Mouse (Mus musculus) heart, adult 2 months (tissue): ENCODE results near the gene Smad6.

Source experiments
- CTCF ChIP-seq: fragments of 200-600 bp; IDR thresholded peaks from 2 replicates; pipeline ENCODE4 v1.8.1; 2022; ENCODE audit warnings: antibody characterized with exemption, mild to moderate bottlenecking, moderate library complexity
- POLR2A ChIP-seq: fragments of 200-500 bp; IDR thresholded peaks from 2 replicates; pipeline ENCODE4 v1.6.1; 2011; ENCODE audit warnings: mild to moderate bottlenecking, low read depth, low read length, control low read depth; ENCODE audit not compliant: insufficient read depth

GRCm38 (mm10) chr9:64053786-64054185, 31.9 kb upstream of the Smad6 start:
- TF ChIP-seq CTCF (no peak), POLR2A (no peak)
